Mouse (Mus musculus): ENCODE results near the gene Tatdn2. TPM values are rescaled to one million over a fixed set of nuclear protein-coding genes. Genes with fewer than 3 reads are reported as not detected.

Tatdn2 gene
- polyA plus RNA-seq, 1 experiment from 2014 or later = 0.64 TPM

- H3K4me3 ChIP-seq = no peak overlapping the region
- H3K9ac ChIP-seq (replicated peaks) = no peak overlapping the region
- H3K4me1 ChIP-seq = peaks cover 9% of the 10 kb centered on the region
- no peak overlapping the region for H3K4me2 ChIP-seq (replicated peaks)
- no peaks in the 10 kb centered on the region for H3K9me3 ChIP-seq
- H3K27ac ChIP-seq (replicated peaks) = no peak overlapping the region
- H3K27me3 ChIP-seq = no peaks in the 10 kb centered on the region
- 96% methylated on average over 9 of the region's 9 CpGs for WGBS
- peaks cover 55% of the 10 kb centered on the region for H3K36me3 ChIP-seq
- no peak for ATAC-seq (ENCODE audit: low FRiP score, low read depth)
Measured at GRCm38 (mm10) chr6:113737318-113738046, 40.6 kb downstream of the Tatdn2 start.

- peaks cover 5% of the 10 kb centered on the region; the same call in 1 of the 2 replicates for H3K27me3 ChIP-seq
- ATAC-seq (ENCODE audit: low FRiP score, low read depth) = peak; percentile 89
- H3K27ac ChIP-seq (replicated peaks) = 0 out of 2 replicates have a peak within 1 kb of the TSS, but pooled peaks have one; percentile 22
- H3K4me1 ChIP-seq = peaks cover 9% of the 10 kb centered on the region
- H3K36me3 ChIP-seq = peaks cover 26% of the 10 kb centered on the region
- no peaks in the 10 kb centered on the region for H3K9me3 ChIP-seq
- peak within 1 kb of the TSS; percentile 78 for H3K9ac ChIP-seq (replicated peaks)
- peak within 1 kb of the TSS; percentile 60 for H3K4me3 ChIP-seq
- H3K4me2 ChIP-seq (replicated peaks) = peak within 1 kb of the TSS; percentile 75
- 6% methylated on average over 41 of the region's 41 CpGs for WGBS
Measured at GRCm38 (mm10) chr6:113740236-113741217, 43.7 kb downstream of the Tatdn2 start, which contains the start of gene Sec13. TSS of gene Sec13 (minus strand) at chr6:113740743.

GRCm38 (mm10) chr6:113741425-113741824 is 44.6 kb downstream of the Tatdn2 start:
- Histone ChIP-seq H3K9ac (replicated peaks) (no peak overlapping the region), H3K9me3 (no peaks in the 10 kb centered on the region), H3K36me3 (peaks cover 17% of the 10 kb centered on the region), H3K27ac (replicated peaks) (no peak overlapping the region), H3K4me1 (peaks cover 9% of the 10 kb centered on the region), H3K4me2 (replicated peaks) (no peak overlapping the region), H3K4me3 (no peak overlapping the region), H3K27me3 (peaks cover 5% of the 10 kb centered on the region; the same call in 1 of the 2 replicates)
- WGBS = 68% methylated on average over 2 of the region's 2 CpGs
- ATAC-seq (ENCODE audit: low FRiP score, low read depth) = no peak

- no peak for ATAC-seq (ENCODE audit: low FRiP score, low read depth)
- Histone ChIP-seq H3K27me3 (peaks cover 5% of the 10 kb centered on the region; the same call in 1 of the 2 replicates), H3K9me3 (no peaks in the 10 kb centered on the region), H3K9ac (replicated peaks) (no peak overlapping the region), H3K36me3 (peaks cover 9% of the 10 kb centered on the region; the same call in 1 of the 2 replicates), H3K27ac (replicated peaks) (no peak overlapping the region), H3K4me2 (replicated peaks) (no peak overlapping the region), H3K4me1 (peaks cover 9% of the 10 kb centered on the region), H3K4me3 (no peak overlapping the region)
- 94% methylated on average over 1 of the region's 1 CpGs for WGBS
Measured at GRCm38 (mm10) chr6:113742321-113742720, 45.5 kb downstream of the Tatdn2 start.

GRCm38 (mm10) chr6:113743111-113743510 is 46.3 kb downstream of the Tatdn2 start:
- Histone ChIP-seq H3K4me1 (peaks cover 9% of the 10 kb centered on the region), H3K4me2 (replicated peaks) (no peak overlapping the region), H3K9me3 (no peaks in the 10 kb centered on the region), H3K27me3 (peaks cover 7% of the 10 kb centered on the region), H3K36me3 (peaks cover 1% of the 10 kb centered on the region; the same call in 1 of the 2 replicates), H3K4me3 (no peak overlapping the region), H3K9ac (replicated peaks) (no peak overlapping the region), H3K27ac (replicated peaks) (no peak overlapping the region)
- ATAC-seq (ENCODE audit: low FRiP score, low read depth) = no peak
- WGBS = 48% methylated on average over 1 of the region's 1 CpGs

GRCm38 (mm10) chr6:113745117-113745516 is 48.3 kb downstream of the Tatdn2 start:
- Histone ChIP-seq H3K4me2 (replicated peaks) (no peak overlapping the region), H3K4me3 (no peak overlapping the region), H3K36me3 (no peaks in the 10 kb centered on the region), H3K9ac (replicated peaks) (no peak overlapping the region), H3K27me3 (peaks cover 27% of the 10 kb centered on the region), H3K9me3 (no peaks in the 10 kb centered on the region), H3K4me1 (no peaks in the 10 kb centered on the region), H3K27ac (replicated peaks) (no peak overlapping the region)
- no peak for ATAC-seq (ENCODE audit: low FRiP score, low read depth)

GRCm38 (mm10) chr6:113747284-113747683 is 50.4 kb downstream of the Tatdn2 start:
- Histone ChIP-seq H3K36me3 (no peaks in the 10 kb centered on the region), H3K9ac (replicated peaks) (no peak overlapping the region), H3K4me2 (replicated peaks) (no peak overlapping the region), H3K27ac (replicated peaks) (no peak overlapping the region), H3K4me3 (no peak overlapping the region), H3K9me3 (no peaks in the 10 kb centered on the region), H3K27me3 (peaks cover 29% of the 10 kb centered on the region), H3K4me1 (no peaks in the 10 kb centered on the region)
- no peak for ATAC-seq (ENCODE audit: low FRiP score, low read depth)
- WGBS = 93% methylated on average over 14 of the region's 14 CpGs

GRCm38 (mm10) chr6:113748351-113748750 is 51.5 kb downstream of the Tatdn2 start:
- H3K27ac ChIP-seq (replicated peaks) = no peak overlapping the region
- H3K9me3 ChIP-seq = no peaks in the 10 kb centered on the region
- H3K9ac ChIP-seq (replicated peaks) = no peak overlapping the region
- H3K36me3 ChIP-seq = no peaks in the 10 kb centered on the region
- peak overlapping the region; percentile 9; the same call in 1 of the 2 replicates for H3K4me2 ChIP-seq (replicated peaks)
- no peak overlapping the region for H3K4me3 ChIP-seq
- H3K27me3 ChIP-seq = peaks cover 29% of the 10 kb centered on the region
- no peak for ATAC-seq (ENCODE audit: low FRiP score, low read depth)
- no peaks in the 10 kb centered on the region for H3K4me1 ChIP-seq
- WGBS = 41% methylated on average over 26 of the region's 26 CpGs

- H3K27me3 ChIP-seq = peaks cover 29% of the 10 kb centered on the region
- 64% methylated on average over 17 of the region's 17 CpGs for WGBS
- no peaks in the 10 kb centered on the region for H3K36me3 ChIP-seq
- H3K4me3 ChIP-seq = no peak overlapping the region
- no peaks in the 10 kb centered on the region for H3K4me1 ChIP-seq
- no peak overlapping the region for H3K9ac ChIP-seq (replicated peaks)
- no peak for ATAC-seq (ENCODE audit: low FRiP score, low read depth)
- H3K27ac ChIP-seq (replicated peaks) = no peak overlapping the region
- no peaks in the 10 kb centered on the region for H3K9me3 ChIP-seq
- H3K4me2 ChIP-seq (replicated peaks) = no peak overlapping the region
Measured at GRCm38 (mm10) chr6:113749119-113749685, 52.4 kb downstream of the Tatdn2 start.

All from midbrain, embryonic 12.5 days (tissue).